Mouse (Mus musculus) midbrain, embryonic 12.5 days (tissue): ENCODE results near the gene Thsd7a. TPM values are rescaled to one million over a fixed set of nuclear protein-coding genes. Genes with fewer than 3 reads are reported as not detected.

Experiments used
- ATAC-seq: fragments of 200-750 bp; cut with Nextera tagmentation; 2 replicates; pipeline ENCODE4 v1.8.0; 2017; ENCODE audit warnings: low read depth, moderate TSS enrichment, moderate library complexity; ENCODE audit not compliant: low FRiP score
- H3K27ac ChIP-seq: fragments of 300-500 bp; sonication (generic); replicated peaks from 2 replicates; pipeline ENCODE4 v1.5.1; 2016; ENCODE audit warnings: mild to moderate bottlenecking
- H3K27me3 ChIP-seq: fragments of 300-500 bp; sonication (generic); 2 replicates; pipeline ENCODE4 v1.6.1; 2016; ENCODE audit warnings: mild to moderate bottlenecking
- H3K36me3 ChIP-seq: fragments of 300-500 bp; sonication (generic); 2 replicates; pipeline ENCODE4 v1.6.1; 2016
- H3K4me1 ChIP-seq: fragments of 300-500 bp; sonication (generic); 2 replicates; pipeline ENCODE4 v1.6.1; 2016
- H3K4me2 ChIP-seq: fragments of 300-500 bp; sonication (generic); replicated peaks from 2 replicates; pipeline ENCODE4 v1.6.1; 2016; ENCODE audit warnings: mild to moderate bottlenecking, moderate library complexity
- H3K4me3 ChIP-seq: fragments of 300-500 bp; sonication (generic); 2 replicates; pipeline ENCODE4 v1.5.1; 2016; ENCODE audit warnings: mild to moderate bottlenecking
- H3K9ac ChIP-seq: fragments of 300-500 bp; sonication (generic); replicated peaks from 2 replicates; pipeline ENCODE4 v1.6.1; 2016; ENCODE audit warnings: mild to moderate bottlenecking, moderate library complexity
- H3K9me3 ChIP-seq: fragments of 300-500 bp; sonication (generic); 2 replicates; pipeline ENCODE4 v1.6.1; 2016; ENCODE audit warnings: mild to moderate bottlenecking
- WGBS: fragments of 180-500 bp; shearing (Covaris S2); methylation state at CpG from one replicate; pipeline ENCODE4 v1.1.7; 2016; 5-methylcytosine and 5-hydroxymethylcytosine counted together
- polyA plus RNA-seq: library from polyadenylated mRNA; unstranded; fragments of >200 nt; fragmentation: Nextera tagmentation; extraction: Ambion mirVana; gene quantifications from 2 replicates; pipeline ENCODE4 v1.2.1, GENCODE M21; 2016

Thsd7a gene
- polyA plus RNA-seq, 1 experiment from 2014 or later: 39.3 TPM

DNA sequence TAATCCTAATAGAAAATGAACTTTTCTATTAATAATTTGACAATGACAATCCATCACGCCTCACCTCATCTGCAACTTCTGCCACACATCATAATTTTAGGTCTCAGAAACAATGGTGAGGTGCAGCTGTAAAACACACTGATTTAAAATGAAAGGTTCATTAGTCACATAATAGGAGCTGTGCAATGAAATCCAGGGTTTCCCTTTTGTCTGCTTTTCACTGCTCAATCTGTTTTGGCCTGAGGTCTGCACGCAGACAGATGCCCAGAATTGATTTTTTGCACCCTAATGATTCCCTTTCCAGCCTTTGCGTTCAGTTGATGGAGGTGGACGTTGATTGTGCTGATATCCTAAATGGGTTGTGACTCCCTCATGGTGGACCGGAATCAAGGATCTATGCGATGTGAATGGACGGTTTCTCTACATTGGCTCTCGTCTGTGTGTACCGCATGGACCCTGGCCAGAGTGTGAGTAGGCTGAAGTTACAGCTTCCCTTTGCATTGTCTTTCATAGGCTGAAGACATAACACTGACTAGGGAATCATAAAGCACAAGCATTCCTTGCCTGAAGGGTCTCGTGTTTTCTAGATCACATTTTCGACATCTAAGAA, 120.5 kb downstream of the Thsd7a start:
- no peak overlapping the region for H3K4me3 ChIP-seq
- no peak overlapping the region for H3K4me2 ChIP-seq
- H3K36me3 ChIP-seq: no peaks in the 10 kb centered on the region
- no peaks in the 10 kb centered on the region for H3K4me1 ChIP-seq
- WGBS: 81% methylated on average over 11 of the region's 11 CpGs
- ATAC-seq: no peak
- peak overlapping the region; percentile 10; the same call in 1 of the 2 replicates for H3K27ac ChIP-seq
- no peaks in the 10 kb centered on the region for H3K27me3 ChIP-seq
- no peak overlapping the region for H3K9ac ChIP-seq
- H3K9me3 ChIP-seq: no peaks in the 10 kb centered on the region

GRCm38 (mm10) chr6:12606638-12607246, 142.5 kb downstream of the Thsd7a start:
- Histone ChIP-seq H3K27ac (peak overlapping the region; percentile 42; the same call in 1 of the 2 replicates), H3K9ac (no peak overlapping the region), H3K4me3 (no peak overlapping the region), H3K4me1 (no peaks in the 10 kb centered on the region), H3K36me3 (no peaks in the 10 kb centered on the region), H3K4me2 (no peak overlapping the region), H3K27me3 (no peaks in the 10 kb centered on the region), H3K9me3 (no peaks in the 10 kb centered on the region)
- 82% methylated on average over 13 of the region's 13 CpGs for WGBS
- ATAC-seq: no peak; the same call in 1 of the 2 replicates

DNA sequence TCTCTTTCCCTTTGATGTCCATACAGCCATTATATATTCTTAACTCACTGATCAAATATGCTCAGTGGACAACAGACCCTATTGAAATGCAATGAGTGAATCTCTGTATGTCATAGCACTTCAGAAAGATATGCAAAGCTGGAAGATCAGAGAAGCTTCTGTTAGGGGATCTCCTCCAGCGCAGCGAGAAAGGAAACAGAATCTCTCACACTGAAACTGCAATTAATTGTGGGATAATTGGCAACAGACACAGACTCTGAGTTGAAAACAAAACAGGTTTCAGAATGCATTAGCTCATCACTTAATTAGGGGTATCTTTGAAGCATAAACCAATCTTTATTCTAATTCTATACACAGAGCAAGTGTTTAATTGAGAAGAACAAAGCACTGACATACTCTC, 146.3 kb downstream of the Thsd7a start:
- no peaks in the 10 kb centered on the region for H3K27me3 ChIP-seq
- 56% methylated on average over 2 of the region's 2 CpGs for WGBS
- no peaks in the 10 kb centered on the region for H3K9me3 ChIP-seq
- H3K36me3 ChIP-seq: no peaks in the 10 kb centered on the region
- ATAC-seq: peak; percentile 71; the same call in 1 of the 2 replicates
- no peaks in the 10 kb centered on the region for H3K4me1 ChIP-seq
- no peak overlapping the region for H3K27ac ChIP-seq
- no peak overlapping the region for H3K9ac ChIP-seq
- no peak overlapping the region for H3K4me3 ChIP-seq
- H3K4me2 ChIP-seq: no peak overlapping the region

- Histone ChIP-seq H3K9ac (no peak overlapping the region), H3K4me1 (no peaks in the 10 kb centered on the region), H3K9me3 (no peaks in the 10 kb centered on the region), H3K4me3 (no peak overlapping the region), H3K27me3 (no peaks in the 10 kb centered on the region), H3K4me2 (no peak overlapping the region), H3K27ac (no peak overlapping the region), H3K36me3 (no peaks in the 10 kb centered on the region)
- 83% methylated on average over 4 of the region's 4 CpGs for WGBS
- ATAC-seq: no peak
These were observed 147.0 kb downstream of the Thsd7a start for GRCm38 (mm10) chr6:12602161-12602560.

DNA sequence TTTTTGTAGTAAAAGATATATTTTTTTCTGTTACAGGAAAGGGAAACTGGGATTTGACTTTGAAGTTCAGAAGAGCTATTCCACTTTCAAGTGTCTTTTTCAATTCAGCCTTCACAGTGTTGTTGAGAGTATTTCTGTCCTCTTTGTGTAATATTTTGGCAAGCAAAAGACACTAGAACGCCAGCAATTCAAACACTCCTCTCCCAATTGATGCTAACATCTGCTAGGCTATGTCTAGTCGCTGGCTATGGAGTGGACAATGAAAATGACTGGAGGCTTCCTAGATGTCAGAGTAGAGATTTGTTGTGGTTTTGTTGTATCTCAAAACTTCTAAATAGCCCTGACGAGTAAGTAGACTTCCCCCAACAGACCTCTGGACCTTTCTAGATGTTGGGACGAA, 164.8 kb downstream of the Thsd7a start:
- no peak for ATAC-seq
- H3K9me3 ChIP-seq: no peaks in the 10 kb centered on the region
- no peak overlapping the region for H3K4me2 ChIP-seq
- H3K27ac ChIP-seq: no peak overlapping the region
- H3K27me3 ChIP-seq: no peaks in the 10 kb centered on the region
- no peaks in the 10 kb centered on the region; the same call in 1 of the 2 replicates for H3K4me1 ChIP-seq
- 90% methylated on average over 4 of the region's 4 CpGs for WGBS
- H3K4me3 ChIP-seq: no peak overlapping the region
- no peak overlapping the region for H3K9ac ChIP-seq
- H3K36me3 ChIP-seq: no peaks in the 10 kb centered on the region

- no peak overlapping the region for H3K27ac ChIP-seq
- no peaks in the 10 kb centered on the region for H3K9me3 ChIP-seq
- H3K9ac ChIP-seq: no peak overlapping the region
- H3K36me3 ChIP-seq: no peaks in the 10 kb centered on the region
- H3K4me3 ChIP-seq: no peak overlapping the region
- ATAC-seq: no peak
- no peaks in the 10 kb centered on the region for H3K27me3 ChIP-seq
- H3K4me1 ChIP-seq: peaks cover 4% of the 10 kb centered on the region; the same call in 1 of the 2 replicates
- H3K4me2 ChIP-seq: no peak overlapping the region
- 34% methylated on average over 3 of the region's 3 CpGs for WGBS
These were observed 168.1 kb downstream of the Thsd7a start for GRCm38 (mm10) chr6:12581143-12581542.

GRCm38 (mm10) chr6:12575619-12576216, 173.5 kb downstream of the Thsd7a start:
- no peak overlapping the region for H3K4me2 ChIP-seq
- H3K36me3 ChIP-seq: no peaks in the 10 kb centered on the region
- peak; percentile 55 for ATAC-seq
- H3K27ac ChIP-seq: peak overlapping the region; percentile 64; the same call in 1 of the 2 replicates
- no peaks in the 10 kb centered on the region for H3K27me3 ChIP-seq
- WGBS: 53% methylated on average over 6 of the region's 6 CpGs
- no peaks in the 10 kb centered on the region for H3K9me3 ChIP-seq
- peaks cover 9% of the 10 kb centered on the region; the same call in 1 of the 2 replicates for H3K4me1 ChIP-seq
- no peak overlapping the region for H3K4me3 ChIP-seq
- no peak overlapping the region for H3K9ac ChIP-seq

DNA sequence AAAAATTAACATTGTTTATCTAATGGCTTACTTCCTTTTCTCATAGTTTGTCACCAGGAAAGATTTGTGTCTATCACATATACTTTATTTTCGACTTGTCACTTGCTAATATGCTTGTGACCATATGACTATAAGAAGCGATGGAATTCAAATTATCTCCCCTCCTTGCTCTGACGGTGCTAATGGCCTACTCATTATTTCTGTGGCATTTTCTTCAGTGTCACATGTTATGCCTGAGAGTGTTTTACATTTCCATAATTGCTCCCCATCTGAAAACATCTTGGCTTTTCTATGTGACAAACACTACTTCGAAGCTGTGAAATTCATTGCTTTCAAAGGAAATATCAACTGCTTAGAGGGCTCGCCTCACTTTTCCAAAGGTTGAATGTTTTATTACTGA, 177.0 kb downstream of the Thsd7a start:
- ATAC-seq: no peak
- Histone ChIP-seq H3K4me3 (no peak overlapping the region), H3K27me3 (no peaks in the 10 kb centered on the region), H3K4me2 (no peak overlapping the region), H3K9me3 (no peaks in the 10 kb centered on the region), H3K27ac (no peak overlapping the region), H3K4me1 (peaks cover 9% of the 10 kb centered on the region; the same call in 1 of the 2 replicates), H3K36me3 (no peaks in the 10 kb centered on the region), H3K9ac (no peak overlapping the region)
- WGBS: 84% methylated on average over 5 of the region's 5 CpGs

DNA sequence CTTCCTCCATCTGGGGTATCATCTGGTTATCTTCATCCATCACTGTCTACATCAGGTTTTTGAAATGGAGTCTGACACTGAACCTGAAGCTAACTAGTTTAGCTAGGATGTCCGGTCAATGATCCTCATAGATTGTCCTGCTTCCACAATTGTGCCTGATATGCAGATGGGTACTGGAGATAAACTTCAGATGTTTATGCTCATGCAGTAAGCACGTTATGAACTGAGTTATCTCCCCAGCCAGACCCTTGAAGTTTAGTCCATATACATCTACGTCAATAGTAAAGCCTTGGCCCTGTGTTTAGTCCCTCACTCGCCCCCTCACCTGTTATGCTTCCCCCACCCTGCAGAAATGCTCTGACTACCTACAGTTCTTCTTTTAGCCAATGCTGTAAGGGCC, 184.1 kb downstream of the Thsd7a start:
- H3K4me2 ChIP-seq: no peak overlapping the region
- H3K9me3 ChIP-seq: no peaks in the 10 kb centered on the region
- no peak overlapping the region for H3K4me3 ChIP-seq
- H3K9ac ChIP-seq: no peak overlapping the region
- no peaks in the 10 kb centered on the region for H3K36me3 ChIP-seq
- ATAC-seq: no peak
- H3K27me3 ChIP-seq: no peaks in the 10 kb centered on the region
- no peak overlapping the region for H3K27ac ChIP-seq
- no peaks in the 10 kb centered on the region for H3K4me1 ChIP-seq
- WGBS: 81% methylated on average over 4 of the region's 4 CpGs

DNA sequence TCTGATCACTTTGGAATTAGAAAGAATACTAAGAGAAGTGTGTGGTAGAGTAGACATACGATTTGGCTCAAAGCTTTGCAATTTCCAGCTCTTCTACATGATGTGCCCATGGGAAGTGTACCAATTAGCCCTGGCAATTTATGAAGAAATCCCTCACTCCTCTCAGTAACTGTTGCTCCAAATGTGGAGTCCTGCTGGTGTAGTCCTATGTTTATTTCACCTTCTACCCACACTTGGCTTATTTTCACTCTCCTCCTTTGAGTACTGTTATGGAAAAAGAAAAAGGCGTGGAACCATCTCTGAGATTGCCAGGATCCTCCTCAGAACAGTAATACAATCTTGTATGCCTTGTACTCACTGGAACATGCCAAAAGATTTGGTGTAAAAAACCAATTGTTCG, 186.9 kb downstream of the Thsd7a start:
- H3K9ac ChIP-seq: no peak overlapping the region
- no peaks in the 10 kb centered on the region for H3K27me3 ChIP-seq
- H3K9me3 ChIP-seq: no peaks in the 10 kb centered on the region
- no peaks in the 10 kb centered on the region for H3K4me1 ChIP-seq
- H3K4me3 ChIP-seq: no peak overlapping the region
- 88% methylated on average over 3 of the region's 3 CpGs for WGBS
- H3K4me2 ChIP-seq: no peak overlapping the region
- ATAC-seq: no peak
- no peaks in the 10 kb centered on the region for H3K36me3 ChIP-seq
- no peak overlapping the region for H3K27ac ChIP-seq

DNA sequence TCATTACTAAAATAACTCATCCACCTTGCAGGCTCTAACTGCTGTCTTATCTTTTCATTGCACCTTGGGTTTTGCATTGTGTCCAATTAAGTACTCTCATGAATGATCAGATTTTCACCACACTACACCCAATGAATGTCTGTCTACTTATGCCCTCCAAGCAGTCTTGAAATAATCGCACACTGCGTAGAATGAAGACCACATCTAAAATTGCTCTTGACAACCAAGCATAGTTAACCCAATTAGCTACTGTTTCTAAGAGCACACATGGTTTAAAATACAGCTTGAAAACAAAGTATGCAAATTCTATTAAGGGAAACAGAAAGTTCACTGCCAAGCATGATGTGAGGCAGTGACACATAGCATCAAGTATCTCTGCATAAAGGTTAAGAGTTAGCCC, 188.7 kb downstream of the Thsd7a start:
- Histone ChIP-seq H3K9me3 (no peaks in the 10 kb centered on the region), H3K4me1 (no peaks in the 10 kb centered on the region), H3K4me2 (no peak overlapping the region), H3K36me3 (no peaks in the 10 kb centered on the region), H3K9ac (no peak overlapping the region), H3K4me3 (no peak overlapping the region), H3K27me3 (no peaks in the 10 kb centered on the region), H3K27ac (no peak overlapping the region)
- peak; percentile 47; the same call in 1 of the 2 replicates for ATAC-seq
- WGBS: 81% methylated on average over 2 of the region's 2 CpGs
